32 mouse cellular contexts compared by ENCODE assay signal in the genomic region with DNA sequence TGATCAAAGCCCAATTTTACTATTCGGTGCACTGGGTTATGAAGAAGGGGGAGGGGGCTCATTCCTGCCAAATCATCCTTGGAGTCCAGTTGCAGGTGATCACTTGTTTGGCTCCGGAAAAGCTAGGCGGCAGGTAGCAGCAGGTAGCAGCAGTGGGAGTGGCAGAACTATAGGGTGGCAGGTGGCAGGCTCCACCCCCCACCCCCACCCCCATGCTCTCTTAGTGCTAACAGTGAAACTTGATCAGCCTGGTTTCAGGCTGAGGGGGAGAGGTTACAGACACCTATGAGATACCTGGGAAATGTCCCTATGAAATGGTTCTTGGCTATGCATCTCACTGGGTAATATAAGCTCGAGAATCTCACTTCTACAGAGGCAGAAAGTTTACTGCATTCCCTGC. TPM values are rescaled to one million over a fixed set of nuclear protein-coding genes. Genes with fewer than 3 reads are reported as not detected.
DNase-seq lines count a peak whose midpoint lies in the region; ATAC-seq lines count a peak whose summit lies in the region.
"Had no signal": no experiment of that assay in that cellular context is flagged by ENCODE, and none has a peak within 500 bp of the region (broad histone marks: within the 10 kb centered on the region; RNA-seq: fewer than 3 reads in every experiment).

No protein-coding gene starts in this region.

- no peaks in the 10 kb centered on the region for H3K9me3 ChIP-seq in lung, embryonic 15.5 days
- no peaks in the 10 kb centered on the region for H3K9me3 ChIP-seq in embryonic facial prominence, embryonic 15.5 days (replicated peaks)
- no peaks in the 10 kb centered on the region for H3K9me3 ChIP-seq in stomach, embryonic 16.5 days (replicated peaks; ENCODE audit: control insufficient read depth, low read length)
- H3K9me3 ChIP-seq: forebrain, embryonic 10.5 days; limb, embryonic 13.5 days; liver, embryonic 13.5 days; midbrain, embryonic 10.5 days; neural tube, embryonic 13.5 days had no signal

- no peak overlapping the region for H3K27ac ChIP-seq in lung, embryonic 15.5 days
- peak overlapping the region; percentile 19; the same call in 1 of the 2 replicates for H3K27ac ChIP-seq in embryonic facial prominence, embryonic 15.5 days (replicated peaks)
- no peak overlapping the region; the same call in 1 of the 2 replicates for H3K27ac ChIP-seq in stomach, embryonic 16.5 days (ENCODE audit: low read length)
- H3K27ac ChIP-seq: forebrain, embryonic 10.5 days; heart, embryonic 13.5 days; hindbrain, postnatal 0 days; limb, embryonic 13.5 days; liver, embryonic 13.5 days; midbrain, embryonic 10.5 days; neural tube, embryonic 13.5 days had no signal

- H3K4me1 ChIP-seq in lung, embryonic 15.5 days: no peaks in the 10 kb centered on the region
- no peaks in the 10 kb centered on the region for H3K4me1 ChIP-seq in embryonic facial prominence, embryonic 15.5 days
- no peaks in the 10 kb centered on the region for H3K4me1 ChIP-seq in stomach, embryonic 16.5 days (ENCODE audit: control insufficient read depth, insufficient read depth, low read length)
- H3K4me1 ChIP-seq: forebrain, embryonic 10.5 days; heart, embryonic 13.5 days; limb, embryonic 13.5 days; liver, embryonic 13.5 days; midbrain, embryonic 10.5 days; neural tube, embryonic 13.5 days had no signal

- ATAC-seq in lung, embryonic 15.5 days (ENCODE audit: borderline replicate concordance, extremely low read depth, low FRiP score, low TSS enrichment): peak; percentile 35; the same call in 1 of the 2 replicates
- no peak for ATAC-seq in embryonic facial prominence, embryonic 15.5 days (ENCODE audit: insufficient number of reproducible peaks, low FRiP score, low TSS enrichment, low read depth)
- peak; percentile 66; the same call in 1 of the 2 replicates for ATAC-seq in stomach, embryonic 16.5 days (ENCODE audit: insufficient read depth, low FRiP score)
- ATAC-seq: forebrain, embryonic 16.5 days; hindbrain, postnatal 0 days; midbrain, embryonic 16.5 days had no signal

- H3K9ac ChIP-seq in lung, embryonic 15.5 days: no peak overlapping the region
- H3K9ac ChIP-seq in embryonic facial prominence, embryonic 15.5 days: no peak overlapping the region
- no peak overlapping the region for H3K9ac ChIP-seq in stomach, embryonic 16.5 days (ENCODE audit: low read length)
- H3K9ac ChIP-seq: heart, embryonic 13.5 days; limb, embryonic 13.5 days; liver, embryonic 13.5 days; neural tube, embryonic 13.5 days had no signal

- no peak overlapping the region for H3K4me2 ChIP-seq in lung, embryonic 15.5 days
- no peak overlapping the region for H3K4me2 ChIP-seq in embryonic facial prominence, embryonic 15.5 days (replicated peaks)
- H3K4me2 ChIP-seq in stomach, embryonic 16.5 days (ENCODE audit: low read depth, low read length): peak overlapping the region; percentile 9; the same call in 1 of the 2 replicates
- H3K4me2 ChIP-seq: heart, embryonic 13.5 days; limb, embryonic 13.5 days; liver, embryonic 13.5 days; neural tube, embryonic 13.5 days had no signal

- no peaks in the 10 kb centered on the region for H3K27me3 ChIP-seq in lung, embryonic 15.5 days
- no peaks in the 10 kb centered on the region for H3K27me3 ChIP-seq in embryonic facial prominence, embryonic 15.5 days
- no peaks in the 10 kb centered on the region for H3K27me3 ChIP-seq in stomach, embryonic 16.5 days (ENCODE audit: control insufficient read depth, insufficient read depth, low read length)
- H3K27me3 ChIP-seq: heart, embryonic 13.5 days; limb, embryonic 13.5 days; liver, embryonic 13.5 days; neural tube, embryonic 13.5 days had no signal

- no peak overlapping the region for H3K4me3 ChIP-seq in lung, embryonic 15.5 days
- no peak overlapping the region for H3K4me3 ChIP-seq in embryonic facial prominence, embryonic 15.5 days (replicated peaks)
- no peak overlapping the region for H3K4me3 ChIP-seq in stomach, embryonic 16.5 days (replicated peaks; ENCODE audit: low read length)
- H3K4me3 ChIP-seq: forebrain, embryonic 10.5 days; heart, embryonic 13.5 days; limb, embryonic 13.5 days; liver, embryonic 13.5 days; midbrain, embryonic 10.5 days; myocyte; neural tube, embryonic 13.5 days had no signal

- DNase-seq in embryo, embryonic 10.5 days (ENCODE audit: low spot score): peak; percentile 0
- no peak for DNase-seq in embryo, embryonic 10 days (ENCODE audit: low spot score)
- no peak for DNase-seq in lung, postnatal 25 days (ENCODE audit: low spot score)
- no peak for DNase-seq in adrenal gland, postnatal 4 days (ENCODE audit: low spot score in 2 of 2)
- no peak for DNase-seq in ovary, postnatal 36 days (ENCODE audit: low spot score)
- DNase-seq: adrenal gland, postnatal 14 days; cerebellum, adult 9-10 months; gastrocnemius, postnatal 10 days; heart, adult 11 months; heart, postnatal 14 days; kidney, adult 2 months; liver, embryonic 13.5 days; lung, adult 2 months; thymus, adult 2 months; thymus, postnatal 4 days had no signal

- 17% methylated on average over 4 of the region's 4 CpGs for WGBS in lung, embryonic 15.5 days
- 14% methylated on average over 4 of the region's 4 CpGs for WGBS in embryonic facial prominence, embryonic 15.5 days
- WGBS in stomach, embryonic 16.5 days: 14% methylated on average over 4 of the region's 4 CpGs

- H3K36me3 ChIP-seq in lung, embryonic 15.5 days: no peaks in the 10 kb centered on the region
- no peaks in the 10 kb centered on the region for H3K36me3 ChIP-seq in embryonic facial prominence, embryonic 15.5 days
- no peaks in the 10 kb centered on the region for H3K36me3 ChIP-seq in stomach, embryonic 16.5 days (ENCODE audit: control insufficient read depth, insufficient read depth, low read length)
- H3K36me3 ChIP-seq: forebrain, embryonic 10.5 days; heart, embryonic 13.5 days; limb, embryonic 13.5 days; liver, embryonic 13.5 days; midbrain, embryonic 10.5 days; neural tube, embryonic 13.5 days had no signal

RNA-seq across cellular contexts. Expression of a gene that starts 19.2 kb away (rescaled TPM):
- polyA plus RNA-seq in lung, embryonic 15.5 days (2015; fragmentation: Nextera tagmentation; extraction: Ambion mirVana): 0.39 and 0.84 TPM in 2 replicates
- 2.7 and 5.0 TPM in 2 replicates for polyA plus RNA-seq in embryonic facial prominence, embryonic 15.5 days (2015; fragmentation: Nextera tagmentation; extraction: Ambion mirVana)
- 9.1 and 16.2 TPM in 2 replicates for polyA plus RNA-seq in stomach, embryonic 16.5 days (2015; fragmentation: Nextera tagmentation; extraction: Ambion mirVana)
- total RNA-seq in adrenal gland, postnatal 4 days (2021): 10 to 100 TPM in 1 of 2 experiments, 1 to 10 TPM in 1; 9.0 to 29.3 TPM
- total RNA-seq: adrenal gland, postnatal 14 days; heart, postnatal 14 days; hindbrain, postnatal 0 days; layer of hippocampus, postnatal 14 days; left cerebral cortex, adult 8-10 months had no signal
- polyA plus RNA-seq: forebrain, embryonic 10.5 days; forebrain, embryonic 16.5 days; heart, embryonic 13.5 days; hindbrain, embryonic 11.5 days; kidney, adult 2 months; limb, embryonic 13.5 days; lung, adult 2 months; midbrain, embryonic 10.5 days; midbrain, embryonic 16.5 days; myocyte; thymus, adult 2 months had no signal

RNA-seq across cellular contexts. Expression of a gene that starts 21.5 kb away (rescaled TPM):
- polyA plus RNA-seq in lung, embryonic 15.5 days (2015; fragmentation: Nextera tagmentation; extraction: Ambion mirVana): 2.6 and 3.1 TPM in 2 replicates
- polyA plus RNA-seq in embryonic facial prominence, embryonic 15.5 days (2015; fragmentation: Nextera tagmentation; extraction: Ambion mirVana): 446 and 474 TPM in 2 replicates
- polyA plus RNA-seq in stomach, embryonic 16.5 days (2015; fragmentation: Nextera tagmentation; extraction: Ambion mirVana): 66.6 and 90.6 TPM in 2 replicates
- total RNA-seq in adrenal gland, postnatal 4 days (2021): 10 to 100 TPM; 20.7 to 68.0 TPM
- total RNA-seq: adrenal gland, postnatal 14 days; heart, postnatal 14 days; hindbrain, postnatal 0 days; layer of hippocampus, postnatal 14 days; left cerebral cortex, adult 8-10 months had no signal
- polyA plus RNA-seq: forebrain, embryonic 10.5 days; forebrain, embryonic 16.5 days; kidney, adult 2 months; lung, adult 2 months; midbrain, embryonic 10.5 days; myocyte; thymus, adult 2 months had no signal

RNA-seq across cellular contexts. Expression of a gene that starts 54.9 kb away (rescaled TPM):
- polyA plus RNA-seq in lung, embryonic 15.5 days (2015; fragmentation: Nextera tagmentation; extraction: Ambion mirVana): not detected in 2 replicates
- 3.3 and 5.9 TPM in 2 replicates for polyA plus RNA-seq in embryonic facial prominence, embryonic 15.5 days (2015; fragmentation: Nextera tagmentation; extraction: Ambion mirVana)
- polyA plus RNA-seq in stomach, embryonic 16.5 days (2015; fragmentation: Nextera tagmentation; extraction: Ambion mirVana): 0.96 and 2.0 TPM in 2 replicates
- 1 to 10 TPM in 1 of 2 experiments, not detected in 1; 1.1 TPM for total RNA-seq in adrenal gland, postnatal 4 days (2021)
- total RNA-seq: adrenal gland, postnatal 14 days; gastrocnemius, postnatal 10 days; heart, postnatal 14 days; hindbrain, postnatal 0 days; layer of hippocampus, postnatal 14 days; left cerebral cortex, adult 8-10 months had no signal
- polyA plus RNA-seq: brain, embryonic 14.5 days; forebrain, embryonic 10.5 days; forebrain, embryonic 16.5 days; heart, embryonic 13.5 days; hindbrain, embryonic 11.5 days; hindbrain, postnatal 0 days; kidney, adult 2 months; limb, embryonic 13.5 days; lung, adult 2 months; midbrain, embryonic 10.5 days; midbrain, embryonic 16.5 days; myocyte; neural tube, embryonic 13.5 days; stomach, embryonic 14.5 days; thymus, adult 2 months had no signal

Comparison
In these comparisons a context has a peak if more than half of its experiments do, and no peak if none do; other contexts are left out.
1. RNA of a gene that starts 21.5 kb away (polyA plus RNA-seq): 446 to 474 TPM in embryonic facial prominence, embryonic 15.5 days and 66.6 to 90.6 TPM in stomach, embryonic 16.5 days; 2.6 to 3.1 TPM in lung, embryonic 15.5 days; every median in the first group is over 10 times any median in the second.